Mouse (Mus musculus): ENCODE results near the gene Mgll. TPM values are rescaled to one million over a fixed set of nuclear protein-coding genes. Genes with fewer than 3 reads are reported as not detected.

Mgll gene
- total RNA-seq, 4 experiments from 2014 or later: 162 to 167 (median 167) TPM

GRCm38 (mm10) chr6:88769723-88770122 is 45.5 kb downstream of the Mgll start:
- DNase-seq (ENCODE audit: low spot score in 2 of 2): no peak

- no peak for DNase-seq (ENCODE audit: low spot score in 2 of 2)
These were observed 46.2 kb downstream of the Mgll start for GRCm38 (mm10) chr6:88770300-88770904.

- no peak for DNase-seq (ENCODE audit: low spot score in 2 of 2)
These were observed 46.8 kb downstream of the Mgll start for GRCm38 (mm10) chr6:88770981-88771380.

GRCm38 (mm10) chr6:88772041-88772440 is 47.8 kb downstream of the Mgll start:
- no peak for DNase-seq (ENCODE audit: low spot score in 2 of 2)

GRCm38 (mm10) chr6:88774055-88774454 is 49.8 kb downstream of the Mgll start:
- no peak for DNase-seq (ENCODE audit: low spot score in 2 of 2)

GRCm38 (mm10) chr6:88775267-88775666 is 51.1 kb downstream of the Mgll start:
- no peak for DNase-seq (ENCODE audit: low spot score in 2 of 2)

- no peak for DNase-seq (ENCODE audit: low spot score in 2 of 2)
These were observed 52.2 kb downstream of the Mgll start for GRCm38 (mm10) chr6:88776336-88776923.

- no peak for DNase-seq (ENCODE audit: low spot score in 2 of 2)
These were observed 52.8 kb downstream of the Mgll start for GRCm38 (mm10) chr6:88776964-88777363.

GRCm38 (mm10) chr6:88778047-88778688 is 54.0 kb downstream of the Mgll start:
- no peak for DNase-seq (ENCODE audit: low spot score in 2 of 2)

- no peak for DNase-seq (ENCODE audit: low spot score in 2 of 2)
These were observed 55.5 kb downstream of the Mgll start for GRCm38 (mm10) chr6:88779755-88780154.

- no peak for DNase-seq (ENCODE audit: low spot score in 2 of 2)
These were observed 57.7 kb downstream of the Mgll start for GRCm38 (mm10) chr6:88781919-88782318.

GRCm38 (mm10) chr6:88782981-88783397 is 58.8 kb downstream of the Mgll start:
- DNase-seq (ENCODE audit: low spot score in 2 of 2): no peak

GRCm38 (mm10) chr6:88784691-88785173 is 60.5 kb downstream of the Mgll start:
- DNase-seq (ENCODE audit: low spot score in 2 of 2): no peak

- no peak for DNase-seq (ENCODE audit: low spot score in 2 of 2)
These were observed 61.1 kb downstream of the Mgll start for GRCm38 (mm10) chr6:88785331-88785730.

- DNase-seq (ENCODE audit: low spot score in 2 of 2): no peak
These were observed 61.8 kb downstream of the Mgll start for GRCm38 (mm10) chr6:88785781-88786542.

GRCm38 (mm10) chr6:88786732-88787445 is 62.7 kb downstream of the Mgll start:
- no peak for DNase-seq (ENCODE audit: low spot score in 2 of 2)

GRCm38 (mm10) chr6:88787496-88787895 is 63.3 kb downstream of the Mgll start:
- DNase-seq (ENCODE audit: low spot score in 2 of 2): no peak

GRCm38 (mm10) chr6:88788219-88788618 is 64.0 kb downstream of the Mgll start:
- DNase-seq (ENCODE audit: low spot score in 2 of 2): no peak

- no peak for DNase-seq (ENCODE audit: low spot score in 2 of 2)
These were observed 67.1 kb downstream of the Mgll start for GRCm38 (mm10) chr6:88791299-88791698.

GRCm38 (mm10) chr6:88792147-88792691 is 68.0 kb downstream of the Mgll start:
- no peak for DNase-seq (ENCODE audit: low spot score in 2 of 2)

GRCm38 (mm10) chr6:88793243-88793642 is 69.0 kb downstream of the Mgll start:
- no peak for DNase-seq (ENCODE audit: low spot score in 2 of 2)
